Mouse (Mus musculus): ENCODE measurements around the gene Ldhd.

GRCm38 (mm10) chr8:111588336-111588735, 41.8 kb downstream of the Ldhd start:
- TF ChIP-seq CTCF (IDR thresholded peaks at IDR 0.05; ENCODE audit: low read depth, low read length) (no peak), POLR2A (IDR thresholded peaks at IDR 0.05; ENCODE audit: borderline replicate concordance, low read depth, low read length) (no peak)
